Mouse (Mus musculus) cortical plate, adult 2 months (tissue): ENCODE measurements around the gene Aifm3. TPM values are rescaled to one million over a fixed set of nuclear protein-coding genes. Genes with fewer than 3 reads are reported as not detected.
"Not testable (repeated sequence)": the region's sequence is repeated elsewhere in the genome, so short reads cannot be mapped to it uniquely, and the experiment has no call there.

Experiments used
- H3K27ac ChIP-seq: fragments of 200-500 bp; 2 replicates; pipeline ENCODE4 v1.5.1; 2012; ENCODE audit warnings: low read length, control low read depth, inconsistent platforms; ENCODE audit not compliant: insufficient read depth
- H3K4me1 ChIP-seq: fragments of 200-500 bp; 2 replicates; pipeline ENCODE4 v1.6.1; 2011; ENCODE audit warnings: low read length; ENCODE audit not compliant: control insufficient read depth, insufficient read depth
- H3K4me3 ChIP-seq: fragments of 200-500 bp; 2 replicates; pipeline ENCODE4 v1.5.1; 2011; ENCODE audit warnings: mild to moderate bottlenecking, low read length, control low read depth; ENCODE audit not compliant: insufficient read depth
- CTCF ChIP-seq: fragments of 200-500 bp; IDR thresholded peaks from 2 replicates; pipeline ENCODE4 v1.5.1; 2011; ENCODE audit warnings: mild to moderate bottlenecking, control low read depth, low read length; ENCODE audit not compliant: insufficient read depth; ENCODE audit errors: extremely low read depth
- POLR2A ChIP-seq: fragments of 200-500 bp; IDR thresholded peaks from 2 replicates; pipeline ENCODE4 v1.6.1; 2011; ENCODE audit warnings: mild to moderate bottlenecking, low read length, control low read depth; ENCODE audit not compliant: insufficient read depth; ENCODE audit errors: extremely low read depth
- polyA plus RNA-seq: library from polyadenylated mRNA; depleted of rRNA; stranded (reverse); fragments of >200 nt; gene quantifications from 2 replicates; pipeline ENCODE4 v1.2.3, GENCODE M21; 2012

Gene Aifm3
- polyA plus RNA-seq, 1 experiment: 233 TPM

DNA sequence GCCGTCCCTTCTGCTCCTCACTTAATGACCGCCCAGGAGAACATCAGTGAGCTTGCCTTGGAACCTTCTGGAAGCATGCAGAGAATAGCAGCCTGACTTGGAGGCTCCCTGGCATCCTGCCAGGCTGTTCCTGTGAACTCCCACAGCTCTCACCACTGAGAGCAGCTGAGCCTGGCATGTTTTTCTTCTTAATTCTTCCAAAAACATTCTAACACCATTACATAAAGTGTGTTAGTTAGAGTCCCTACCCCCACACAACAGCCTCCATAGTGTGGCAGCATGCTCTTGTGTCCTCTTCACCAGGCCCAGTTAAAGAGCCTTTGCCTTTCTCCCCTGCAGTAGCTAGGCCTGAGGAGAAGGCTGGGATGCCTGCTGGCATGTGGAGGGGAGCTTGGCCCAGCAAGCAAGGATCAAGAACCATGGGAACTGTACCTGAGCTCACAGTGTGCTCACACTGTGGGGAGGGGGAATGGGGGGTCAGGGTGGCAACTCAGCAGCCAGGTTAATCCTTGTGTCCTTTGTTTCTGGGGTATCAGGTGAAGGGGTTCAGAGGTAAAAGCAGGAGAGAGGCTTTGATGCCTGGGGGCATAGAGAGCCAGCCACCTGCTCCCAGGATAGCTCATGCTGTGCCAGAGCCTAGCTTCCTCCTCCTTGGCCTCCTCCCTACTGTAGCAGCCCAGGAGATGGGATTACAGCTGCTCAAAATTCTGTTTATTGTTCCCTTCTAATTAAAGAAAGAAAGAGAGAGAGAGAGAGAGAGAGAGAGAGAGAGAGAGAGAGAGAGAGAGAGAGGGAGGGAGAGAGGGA lies 7.3 kb downstream of the Aifm3 start:
- TF ChIP-seq POLR2A: no peak
- TF ChIP-seq CTCF: no peak
- Histone ChIP-seq H3K4me3 (no peak overlapping the region), H3K27ac (peak overlapping the region; percentile 51), H3K4me1 (peaks cover 15% of the 10 kb centered on the region)

DNA sequence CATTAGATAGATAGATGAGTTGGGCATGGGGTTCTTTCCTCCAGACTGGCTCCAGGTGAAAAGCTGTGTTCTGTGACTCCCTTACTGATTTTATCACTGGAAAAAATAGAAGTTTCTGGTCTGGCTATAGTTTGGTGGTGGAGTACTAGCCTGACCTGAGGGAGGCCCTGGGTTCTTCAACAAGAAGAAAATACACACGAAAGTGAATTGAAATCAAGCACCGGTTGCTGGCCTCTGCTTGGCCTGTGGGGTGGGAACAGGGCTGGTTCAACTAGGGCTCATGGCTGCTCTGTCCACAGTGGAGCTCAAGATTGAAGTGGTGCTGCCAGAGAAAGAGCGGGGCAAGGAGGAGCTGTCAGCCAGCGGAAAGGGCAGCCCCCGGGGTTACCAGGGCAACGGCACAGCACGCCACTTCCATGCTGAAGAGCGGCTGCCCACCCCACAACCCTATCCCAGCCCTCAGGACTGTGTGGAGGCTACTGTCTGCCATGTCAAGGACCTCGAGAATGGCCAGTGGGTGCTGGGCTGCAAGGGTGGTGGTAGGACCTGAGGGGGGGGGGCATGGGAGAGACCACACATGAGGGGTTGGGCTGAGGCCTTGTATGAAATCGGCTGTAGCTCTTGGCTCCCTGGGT lies 10.0 kb downstream of the Aifm3 start:
- no peak for TF ChIP-seq CTCF
- no peak for TF ChIP-seq POLR2A
- no peak overlapping the region for H3K27ac ChIP-seq
- peaks cover 8% of the 10 kb centered on the region for H3K4me1 ChIP-seq
- no peak overlapping the region for H3K4me3 ChIP-seq

DNA sequence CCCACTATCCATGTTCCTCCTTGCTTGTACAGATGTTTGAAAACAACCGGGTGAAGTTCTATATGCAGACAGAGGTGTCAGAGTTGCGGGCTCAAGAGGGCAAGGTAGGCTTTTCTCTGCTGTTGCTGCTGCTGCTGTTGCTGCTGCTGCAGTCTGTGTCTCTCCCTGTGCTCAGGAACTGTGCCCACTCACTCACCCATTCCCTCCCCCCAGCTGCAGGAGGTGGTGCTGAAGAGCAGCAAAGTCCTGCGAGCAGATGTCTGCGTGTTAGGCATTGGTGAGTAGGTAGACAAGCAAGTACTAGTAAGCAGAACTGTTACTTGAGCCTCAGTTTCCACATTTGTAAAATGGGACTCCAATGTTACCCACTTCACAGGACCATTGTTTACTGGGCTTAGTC lies 13.3 kb downstream of the Aifm3 start:
- Histone ChIP-seq H3K4me3 (no peak overlapping the region), H3K27ac (no peak overlapping the region), H3K4me1 (no peaks in the 10 kb centered on the region)
- TF ChIP-seq CTCF: no peak
- TF ChIP-seq POLR2A: no peak

DNA sequence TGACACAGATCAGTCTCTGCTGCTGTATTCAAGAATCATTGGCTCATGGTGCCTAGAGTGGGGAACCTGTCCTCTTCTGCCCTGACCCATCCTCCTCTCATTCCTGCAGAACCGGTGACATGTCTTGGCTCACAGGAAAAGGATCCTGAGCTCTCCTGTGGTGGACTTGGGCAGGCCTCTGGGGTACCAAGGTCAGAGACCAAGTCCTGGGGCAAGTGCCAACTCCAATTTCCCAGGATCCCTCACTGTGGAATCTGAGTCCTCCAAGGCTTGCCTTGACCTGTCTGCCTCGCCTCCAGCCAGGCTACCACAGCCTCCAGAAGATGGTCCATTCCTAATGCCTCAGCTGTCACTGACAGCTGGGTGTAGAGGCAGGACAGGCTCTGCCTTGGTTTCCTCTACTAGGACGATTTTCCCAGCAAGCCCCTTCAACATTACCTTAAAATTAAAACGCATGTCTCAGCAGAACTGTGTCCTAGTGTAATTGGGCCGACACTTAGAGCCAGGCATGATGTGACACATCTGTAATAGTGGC lies 17.7 kb downstream of the Aifm3 start:
- no peak overlapping the region for H3K4me3 ChIP-seq
- peaks cover 5% of the 10 kb centered on the region; the same call in 1 of the 2 replicates for H3K4me1 ChIP-seq
- no peak overlapping the region for H3K27ac ChIP-seq
- no peak for TF ChIP-seq POLR2A
- no peak for TF ChIP-seq CTCF

DNA sequence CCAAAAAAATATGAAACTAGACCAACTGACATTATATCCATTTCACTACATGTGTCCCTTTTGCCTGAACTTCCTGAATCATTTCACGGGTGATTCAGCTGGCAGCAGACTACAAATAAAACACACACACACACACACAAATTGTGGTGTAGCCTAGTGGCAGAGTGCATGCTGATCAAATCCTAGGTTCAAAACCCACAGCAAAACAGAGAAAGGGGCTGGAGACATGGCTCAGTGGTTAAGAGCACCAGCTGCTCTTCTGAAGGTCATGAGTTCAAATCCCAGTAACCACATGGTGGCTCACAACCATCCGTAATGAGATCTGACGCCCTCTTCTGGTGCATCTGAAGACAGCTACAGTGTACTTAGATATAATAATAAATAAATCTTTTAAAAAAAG lies 18.6 kb downstream of the Aifm3 start:
- peak overlapping the region; percentile 64 for H3K4me3 ChIP-seq
- H3K27ac ChIP-seq, H3K4me1 ChIP-seq: not testable (repeated sequence)

DNA sequence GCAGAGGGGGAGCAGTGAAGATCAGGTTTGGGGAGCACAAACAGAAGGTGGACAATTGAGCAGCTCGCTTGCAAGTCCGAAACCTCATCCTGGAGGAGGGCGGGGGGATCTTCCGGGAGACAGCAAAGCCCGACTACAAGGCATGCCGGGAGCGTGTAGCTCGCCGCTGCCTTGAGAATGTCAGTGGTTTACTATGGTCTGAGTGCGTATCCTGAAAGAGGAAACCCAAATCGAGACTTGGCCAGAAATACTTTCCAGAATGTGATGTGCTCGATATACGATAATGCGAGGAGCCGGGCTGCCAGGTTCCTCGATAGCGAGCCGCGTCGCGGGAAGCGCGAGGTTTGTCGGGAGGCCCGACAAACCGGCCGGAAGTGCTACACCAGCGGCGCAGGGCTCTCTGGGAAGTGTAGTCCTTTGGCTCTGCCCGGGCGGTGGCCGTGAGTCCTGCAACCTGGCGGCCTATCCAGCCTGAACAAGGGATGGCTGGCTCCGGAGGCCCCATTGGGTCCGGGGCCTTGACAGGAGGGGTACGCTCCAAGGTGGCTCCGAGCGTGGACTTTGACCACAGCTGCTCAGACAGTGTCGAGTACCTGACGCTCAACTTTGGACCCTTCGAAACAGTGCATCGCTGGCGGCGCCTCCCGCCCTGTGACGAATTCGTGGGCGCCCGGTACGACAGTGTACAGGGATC lies 19.3 kb downstream of the Aifm3 start, which contains the start of gene Lztr1:
TSS of gene Lztr1 (plus strand) at position 143 of the 694 bp plus-strand sequence.
- peak within 1 kb of the TSS; percentile 77 for H3K27ac ChIP-seq
- TF ChIP-seq CTCF: no peak
- TF ChIP-seq POLR2A: peak; percentile 59; the same call in 1 of the 2 replicates
- H3K4me3 ChIP-seq: peak within 1 kb of the TSS; percentile 64
- H3K4me1 ChIP-seq: peaks cover 5% of the 10 kb centered on the region; the same call in 1 of the 2 replicates

DNA sequence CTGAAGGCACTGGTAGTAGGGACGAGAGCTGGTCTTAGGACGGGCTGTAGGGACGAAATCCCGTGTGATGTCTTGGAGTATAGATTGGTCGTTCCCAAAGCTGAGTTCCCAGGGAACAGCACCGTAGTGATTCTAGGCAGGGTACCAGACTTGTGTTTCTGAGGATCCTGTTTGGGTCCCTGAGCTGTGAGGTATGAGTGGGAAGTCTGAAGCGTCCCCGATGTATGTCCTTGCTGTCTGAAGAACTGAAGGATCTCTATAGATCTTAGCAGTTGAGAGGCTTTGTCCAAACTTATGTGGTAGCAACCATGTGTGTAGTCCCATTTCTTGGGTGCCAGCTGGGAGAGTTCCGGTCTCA lies 19.8 kb downstream of the Aifm3 start:
- Histone ChIP-seq H3K27ac (0 out of 2 replicates have a peak overlapping the region, but pooled peaks have one; percentile 1), H3K4me1 (peaks cover 5% of the 10 kb centered on the region; the same call in 1 of the 2 replicates), H3K4me3 (peak overlapping the region; percentile 64)
- no peak for TF ChIP-seq POLR2A
- no peak for TF ChIP-seq CTCF

DNA sequence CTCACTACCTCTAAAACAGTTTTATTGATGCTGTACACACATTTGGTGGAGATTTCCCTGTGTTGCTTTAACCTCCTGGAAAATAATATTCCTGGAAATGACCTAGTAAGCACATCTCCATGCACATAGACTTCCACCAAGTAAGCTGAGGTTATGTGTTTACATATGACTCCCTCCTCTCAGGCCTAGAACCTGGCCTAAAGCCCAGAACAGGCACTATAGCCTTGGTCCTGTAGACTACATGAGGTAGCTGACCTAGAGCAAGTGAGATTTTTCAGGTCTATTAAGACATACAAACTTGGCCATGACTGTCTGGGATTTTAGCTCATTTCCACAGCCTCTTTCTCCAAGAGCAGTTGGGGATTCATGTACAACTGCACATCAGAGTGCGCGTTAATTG lies 20.7 kb downstream of the Aifm3 start:
- Histone ChIP-seq H3K27ac (no peak overlapping the region), H3K4me1 (peaks cover 5% of the 10 kb centered on the region; the same call in 1 of the 2 replicates), H3K4me3 (peak overlapping the region; percentile 64; the same call in 1 of the 2 replicates)
- TF ChIP-seq CTCF (no peak), POLR2A (no peak)

DNA sequence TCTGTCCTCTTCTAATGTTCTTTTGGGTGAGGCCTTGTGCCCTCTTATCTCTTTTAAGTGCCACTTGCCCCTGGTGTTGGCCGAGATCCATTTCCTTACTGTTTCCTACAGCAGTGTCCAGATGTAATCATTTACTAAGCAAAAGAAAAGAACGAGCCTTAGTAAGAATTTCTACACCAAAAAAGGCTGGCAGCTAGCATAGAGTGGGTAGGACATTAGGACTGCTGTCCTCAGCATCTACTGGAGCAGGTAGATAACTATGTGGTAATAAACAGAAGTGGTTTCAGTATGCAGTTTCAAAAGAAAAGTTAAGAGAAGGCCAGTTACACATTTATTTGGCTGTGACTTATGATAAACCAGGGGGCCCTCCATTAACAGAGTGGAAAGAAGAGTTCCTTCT lies 21.3 kb downstream of the Aifm3 start:
- Histone ChIP-seq H3K4me3 (no peak overlapping the region), H3K27ac (no peak overlapping the region), H3K4me1 (peaks cover 5% of the 10 kb centered on the region; the same call in 1 of the 2 replicates)
- TF ChIP-seq CTCF (no peak), POLR2A (no peak)

DNA sequence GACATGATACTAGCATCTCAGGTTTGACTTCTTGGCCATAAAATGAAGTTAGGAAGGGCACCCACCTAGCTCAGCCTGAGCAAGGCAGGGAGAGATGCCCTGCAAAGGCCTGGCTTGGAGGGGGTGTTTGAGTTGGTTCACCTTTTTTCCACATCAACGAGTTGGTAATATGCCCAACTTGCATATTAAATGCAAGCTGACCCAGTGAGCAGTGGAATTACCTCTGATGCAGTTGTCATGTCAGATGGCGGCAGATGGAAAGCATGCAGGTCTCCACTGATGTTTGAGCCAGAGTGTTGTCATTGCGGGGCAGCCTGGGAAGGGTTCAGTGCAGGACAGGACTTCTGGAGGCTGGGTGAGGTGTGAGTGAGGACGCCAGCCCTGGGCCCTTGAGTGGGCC lies 22.0 kb downstream of the Aifm3 start:
- no peak overlapping the region for H3K4me3 ChIP-seq
- peaks cover 5% of the 10 kb centered on the region; the same call in 1 of the 2 replicates for H3K4me1 ChIP-seq
- TF ChIP-seq POLR2A (no peak), CTCF (no peak)
- no peak overlapping the region for H3K27ac ChIP-seq
